Mouse (Mus musculus): ENCODE measurements around the gene Rnf41. TPM values are rescaled to one million over a fixed set of nuclear protein-coding genes. Genes with fewer than 3 reads are reported as not detected.
A peak's percentile ranks its signal among the peaks of the same experiment; 100 is the strongest.

Rnf41 gene
- polyA plus RNA-seq, 1 experiment from 2014 or later, result 32.8 TPM

GRCm38 (mm10) chr10:128385902-128386301 is 25.6 kb upstream of the Rnf41 start:
- 82% methylated on average over 7 of the region's 7 CpGs for WGBS
- ATAC-seq (ENCODE audit: insufficient read depth) (peak; percentile 37), DNase-seq (no peak)
- no peak for TF ChIP-seq CTCF (IDR thresholded peaks at IDR 0.05; ENCODE audit: low read depth)
- Histone ChIP-seq H3K27ac (ENCODE audit: low read depth) (no peak overlapping the region), H3K36me3 (ENCODE audit: insufficient read depth) (peaks cover 98% of the 10 kb centered on the region), H3K4me3 (ENCODE audit: low read depth, low read length) (no peak overlapping the region), H3K9ac (no peak overlapping the region), H3K27me3 (ENCODE audit: insufficient read depth, low read length) (no peaks in the 10 kb centered on the region), H3K9me3 (ENCODE audit: low read depth, low read length) (no peaks in the 10 kb centered on the region), H3K4me1 (ENCODE audit: insufficient read depth) (no peaks in the 10 kb centered on the region), H3K4me2 (no peak overlapping the region)

DNA sequence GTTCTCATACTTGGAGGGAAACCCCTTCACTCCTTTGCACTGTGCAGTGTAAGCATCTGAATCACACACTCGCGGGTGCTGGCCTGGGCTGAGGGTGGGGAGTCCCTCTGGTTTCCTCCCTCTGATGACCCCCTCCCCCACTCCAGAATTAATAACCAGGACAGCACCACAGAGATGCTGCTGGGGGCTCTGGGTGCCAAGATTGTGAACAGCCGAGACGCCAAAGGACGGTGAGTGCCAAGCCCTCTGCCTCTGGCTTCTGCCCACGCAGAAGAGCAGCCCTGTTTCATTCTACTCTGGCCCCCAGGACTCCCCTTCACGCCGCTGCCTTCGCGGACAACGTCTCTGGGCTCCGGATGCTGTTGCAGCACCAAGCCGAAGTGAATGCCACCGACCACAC is 22.5 kb upstream of the Rnf41 start:
- Histone ChIP-seq H3K4me1 (ENCODE audit: insufficient read depth) (no peaks in the 10 kb centered on the region), H3K4me2 (no peak overlapping the region), H3K9ac (no peak overlapping the region), H3K4me3 (ENCODE audit: low read depth, low read length) (no peak overlapping the region), H3K36me3 (ENCODE audit: insufficient read depth) (peaks cover 100% of the 10 kb centered on the region), H3K27ac (ENCODE audit: low read depth) (no peak overlapping the region), H3K9me3 (ENCODE audit: low read depth, low read length) (no peaks in the 10 kb centered on the region), H3K27me3 (ENCODE audit: insufficient read depth, low read length) (no peaks in the 10 kb centered on the region)
- no peak for ATAC-seq (ENCODE audit: insufficient read depth)
- WGBS, result 89% methylated on average over 14 of the region's 14 CpGs
- DNase-seq, result no peak
- no peak for TF ChIP-seq CTCF (IDR thresholded peaks at IDR 0.05; ENCODE audit: low read depth)

DNA sequence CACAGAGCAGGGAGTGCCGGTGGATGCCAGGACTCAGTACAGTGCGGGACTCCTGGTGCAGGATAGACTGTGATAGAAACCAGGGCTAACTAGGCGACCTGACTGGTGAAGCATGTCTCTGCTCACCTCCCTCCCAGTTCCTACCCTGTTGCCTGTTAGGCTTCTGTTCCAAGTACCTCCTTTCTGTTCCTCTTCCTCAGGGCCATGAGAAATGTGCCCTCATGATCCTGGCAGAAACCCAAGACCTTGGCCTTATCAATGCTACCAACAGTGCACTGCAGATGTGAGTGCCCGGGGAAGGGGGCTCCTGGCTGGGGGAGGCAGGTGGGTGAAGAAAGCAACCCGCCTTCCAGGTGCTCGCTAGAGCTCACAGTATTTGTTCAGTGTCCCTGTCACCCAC is 21.9 kb upstream of the Rnf41 start:
- H3K36me3 ChIP-seq (ENCODE audit: insufficient read depth), result peaks cover 100% of the 10 kb centered on the region
- WGBS, result 77% methylated on average over 6 of the region's 6 CpGs
- H3K27me3 ChIP-seq (ENCODE audit: insufficient read depth, low read length), result no peaks in the 10 kb centered on the region
- H3K4me2 ChIP-seq, result no peak overlapping the region
- no peak overlapping the region for H3K4me3 ChIP-seq (ENCODE audit: low read depth, low read length)
- no peaks in the 10 kb centered on the region for H3K9me3 ChIP-seq (ENCODE audit: low read depth, low read length)
- DNase-seq (no peak), ATAC-seq (ENCODE audit: insufficient read depth) (no peak)
- TF ChIP-seq CTCF (IDR thresholded peaks at IDR 0.05; ENCODE audit: low read depth), result no peak
- H3K9ac ChIP-seq, result no peak overlapping the region
- no peaks in the 10 kb centered on the region for H3K4me1 ChIP-seq (ENCODE audit: insufficient read depth)
- H3K27ac ChIP-seq (ENCODE audit: low read depth), result no peak overlapping the region

DNA sequence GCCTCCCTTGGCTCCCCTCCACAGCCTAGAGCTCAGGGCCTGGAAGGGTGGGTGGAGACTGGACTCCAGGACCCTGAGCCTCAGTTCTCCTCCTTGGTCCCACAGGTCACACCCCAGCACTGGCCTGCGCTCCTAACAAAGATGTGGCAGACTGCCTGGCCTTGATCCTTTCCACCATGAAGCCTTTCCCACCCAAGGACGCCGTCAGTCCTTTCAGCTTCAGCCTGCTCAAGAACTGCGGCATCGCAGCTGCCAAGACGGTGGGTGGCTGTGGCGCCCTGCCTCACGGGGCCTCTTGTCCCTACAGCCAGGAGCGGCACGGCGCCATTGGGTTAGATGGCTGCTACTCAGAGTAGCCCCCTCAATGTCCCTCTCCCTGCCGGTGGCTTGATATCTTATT is 21.1 kb upstream of the Rnf41 start:
- no peak for TF ChIP-seq CTCF (IDR thresholded peaks at IDR 0.05; ENCODE audit: low read depth)
- no peaks in the 10 kb centered on the region for H3K27me3 ChIP-seq (ENCODE audit: insufficient read depth, low read length)
- no peak overlapping the region for H3K4me2 ChIP-seq
- no peak for ATAC-seq (ENCODE audit: insufficient read depth)
- DNase-seq, result no peak
- no peak overlapping the region for H3K27ac ChIP-seq (ENCODE audit: low read depth)
- no peaks in the 10 kb centered on the region for H3K4me1 ChIP-seq (ENCODE audit: insufficient read depth)
- no peaks in the 10 kb centered on the region for H3K9me3 ChIP-seq (ENCODE audit: low read depth, low read length)
- H3K4me3 ChIP-seq (ENCODE audit: low read depth, low read length), result no peak overlapping the region
- 84% methylated on average over 12 of the region's 12 CpGs for WGBS
- no peak overlapping the region for H3K9ac ChIP-seq
- peaks cover 99% of the 10 kb centered on the region for H3K36me3 ChIP-seq (ENCODE audit: insufficient read depth)

- no peaks in the 10 kb centered on the region for H3K27me3 ChIP-seq (ENCODE audit: insufficient read depth, low read length)
- no peaks in the 10 kb centered on the region for H3K4me1 ChIP-seq (ENCODE audit: insufficient read depth)
- no peaks in the 10 kb centered on the region for H3K9me3 ChIP-seq (ENCODE audit: low read depth, low read length)
- H3K4me3 ChIP-seq (ENCODE audit: low read depth, low read length), result no peak overlapping the region
- TF ChIP-seq CTCF (IDR thresholded peaks at IDR 0.05; ENCODE audit: low read depth), result no peak
- no peak overlapping the region for H3K9ac ChIP-seq
- H3K4me2 ChIP-seq, result no peak overlapping the region
- no peak for ATAC-seq (ENCODE audit: insufficient read depth)
- no peak overlapping the region for H3K27ac ChIP-seq (ENCODE audit: low read depth)
- H3K36me3 ChIP-seq (ENCODE audit: insufficient read depth), result peaks cover 97% of the 10 kb centered on the region
- no peak for DNase-seq
- 71% methylated on average over 6 of the region's 6 CpGs for WGBS
Measured at GRCm38 (mm10) chr10:128391850-128392249, 19.6 kb upstream of the Rnf41 start.

DNA sequence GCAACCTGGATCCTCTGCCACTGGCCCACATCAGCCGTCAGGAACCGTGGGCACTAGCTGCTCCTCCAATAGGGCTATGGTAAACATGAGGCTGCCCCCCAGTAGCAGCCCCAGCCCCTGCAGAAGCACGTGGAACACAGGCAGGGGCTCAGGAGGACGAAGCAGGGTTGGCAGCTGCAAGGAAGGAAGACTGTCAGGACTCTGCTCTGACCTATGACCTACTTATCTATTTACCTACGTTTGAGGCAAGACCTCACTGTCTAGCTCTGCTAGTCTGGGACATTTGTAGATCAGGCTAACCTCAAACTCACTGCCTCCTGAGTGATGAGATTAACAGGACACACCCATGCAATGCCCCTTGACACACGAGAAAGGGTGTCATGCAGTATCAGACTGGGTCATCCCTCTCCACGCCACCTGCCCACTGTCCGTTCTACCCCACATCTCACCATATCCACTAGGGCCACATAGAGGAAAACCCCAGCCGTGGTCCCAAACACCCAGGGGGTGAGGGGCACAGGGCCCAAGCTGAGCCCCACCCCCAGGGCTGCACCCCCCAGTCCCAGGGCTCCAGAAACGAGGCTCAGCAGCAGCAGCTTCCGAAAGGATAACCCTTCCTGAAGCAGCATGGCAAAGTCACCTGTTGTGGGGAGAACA is 15.3 kb upstream of the Rnf41 start:
- H3K36me3 ChIP-seq (ENCODE audit: insufficient read depth), result peaks cover 59% of the 10 kb centered on the region
- H3K9ac ChIP-seq, result no peak overlapping the region
- no peak overlapping the region for H3K4me2 ChIP-seq
- ATAC-seq (ENCODE audit: insufficient read depth) (no peak), DNase-seq (no peak)
- H3K27me3 ChIP-seq (ENCODE audit: insufficient read depth, low read length), result no peaks in the 10 kb centered on the region
- no peaks in the 10 kb centered on the region for H3K9me3 ChIP-seq (ENCODE audit: low read depth, low read length)
- H3K4me3 ChIP-seq (ENCODE audit: low read depth, low read length), result no peak overlapping the region
- H3K27ac ChIP-seq (ENCODE audit: low read depth), result no peak overlapping the region
- no peak for TF ChIP-seq CTCF (IDR thresholded peaks at IDR 0.05; ENCODE audit: low read depth)
- no peaks in the 10 kb centered on the region for H3K4me1 ChIP-seq (ENCODE audit: insufficient read depth)
- 49% methylated on average over 11 of the region's 11 CpGs for WGBS

GRCm38 (mm10) chr10:128396716-128397264 is 14.7 kb upstream of the Rnf41 start:
- ATAC-seq (ENCODE audit: insufficient read depth) (no peak; the same call in 1 of the 2 replicates), DNase-seq (no peak)
- H3K27me3 ChIP-seq (ENCODE audit: insufficient read depth, low read length), result no peaks in the 10 kb centered on the region
- no peak overlapping the region for H3K9ac ChIP-seq
- no peaks in the 10 kb centered on the region for H3K9me3 ChIP-seq (ENCODE audit: low read depth, low read length)
- H3K4me2 ChIP-seq, result no peak overlapping the region
- H3K4me3 ChIP-seq (ENCODE audit: low read depth, low read length), result no peak overlapping the region
- H3K4me1 ChIP-seq (ENCODE audit: insufficient read depth), result no peaks in the 10 kb centered on the region
- H3K36me3 ChIP-seq (ENCODE audit: insufficient read depth), result peaks cover 53% of the 10 kb centered on the region
- TF ChIP-seq CTCF (IDR thresholded peaks at IDR 0.05; ENCODE audit: low read depth), result no peak
- H3K27ac ChIP-seq (ENCODE audit: low read depth), result no peak overlapping the region
- WGBS, result 62% methylated on average over 10 of the region's 10 CpGs
